Mouse (Mus musculus) brain, embryonic 14.5 days (tissue): Measurements from ENCODE around the gene Sh3d19.

ENCODE experiments used
- CTCF ChIP-seq: fragments of 200-500 bp; IDR thresholded peaks from 2 replicates; pipeline ENCODE4 v1.5.1; 2012; ENCODE audit warnings: inconsistent platforms, mild to moderate bottlenecking, moderate library complexity, borderline replicate concordance; ENCODE audit not compliant: insufficient read depth, insufficient read length; ENCODE audit errors: extremely low read depth
- POLR2A ChIP-seq: fragments of 200-500 bp; IDR thresholded peaks from 2 replicates; pipeline ENCODE4 v1.6.1; 2012; ENCODE audit warnings: mild to moderate bottlenecking, inconsistent platforms, borderline replicate concordance; ENCODE audit not compliant: poor library complexity, insufficient read depth, insufficient read length, severe bottlenecking; ENCODE audit errors: extremely low read depth

GRCm38 (mm10) chr3:85973376-85974140 lies 2.6 kb downstream of the Sh3d19 start:
- TF ChIP-seq POLR2A (no peak), CTCF (no peak)
